Mouse (Mus musculus): ENCODE data around the gene Pgbd5. TPM values are rescaled to one million over a fixed set of nuclear protein-coding genes. Genes with fewer than 3 reads are reported as not detected.
A peak's percentile ranks its signal among the peaks of the same experiment; 100 is the strongest.
"Not testable (repeated sequence)": the region's sequence is repeated elsewhere in the genome, so short reads cannot be mapped to it uniquely, and the experiment has no call there.

Pgbd5 gene
- polyA plus RNA-seq, 1 experiment from 2014 or later: 5.9 TPM

GRCm38 (mm10) chr8:124428721-124429120, 10.7 kb downstream of the Pgbd5 start:
- Histone ChIP-seq H3K27me3 (peaks cover 20% of the 10 kb centered on the region), H3K4me1 (peaks cover 41% of the 10 kb centered on the region)
- not testable (repeated sequence) for ATAC-seq; H3K36me3 ChIP-seq (ENCODE audit: poor library complexity, severe bottlenecking); H3K9ac ChIP-seq; H3K27ac ChIP-seq; H3K4me3 ChIP-seq; H3K4me2 ChIP-seq; H3K9me3 ChIP-seq (replicated peaks)
- 62% methylated on average over 2 of the region's 2 CpGs for WGBS

- Histone ChIP-seq H3K27me3 (no peaks in the 10 kb centered on the region), H3K4me3 (no peak overlapping the region), H3K36me3 (ENCODE audit: poor library complexity, severe bottlenecking) (no peaks in the 10 kb centered on the region), H3K27ac (no peak overlapping the region), H3K4me1 (no peaks in the 10 kb centered on the region), H3K9ac (no peak overlapping the region), H3K4me2 (no peak overlapping the region), H3K9me3 (replicated peaks) (no peaks in the 10 kb centered on the region)
- no peak for ATAC-seq
- WGBS: 75% methylated on average over 8 of the region's 8 CpGs
These were observed 18.0 kb downstream of the Pgbd5 start for GRCm38 (mm10) chr8:124421413-124421812.

GRCm38 (mm10) chr8:124418927-124419326, 20.5 kb downstream of the Pgbd5 start:
- Histone ChIP-seq H3K27me3 (no peaks in the 10 kb centered on the region), H3K4me3 (no peak overlapping the region), H3K4me1 (no peaks in the 10 kb centered on the region), H3K27ac (no peak overlapping the region), H3K9ac (no peak overlapping the region), H3K36me3 (ENCODE audit: poor library complexity, severe bottlenecking) (no peaks in the 10 kb centered on the region), H3K4me2 (no peak overlapping the region), H3K9me3 (replicated peaks) (no peaks in the 10 kb centered on the region)
- no peak for ATAC-seq
- WGBS: 95% methylated on average over 5 of the region's 5 CpGs

- ATAC-seq: no peak
- Histone ChIP-seq H3K9ac (no peak overlapping the region), H3K4me2 (no peak overlapping the region), H3K27ac (no peak overlapping the region), H3K4me3 (no peak overlapping the region), H3K27me3 (no peaks in the 10 kb centered on the region), H3K9me3 (replicated peaks) (no peaks in the 10 kb centered on the region), H3K36me3 (ENCODE audit: poor library complexity, severe bottlenecking) (no peaks in the 10 kb centered on the region), H3K4me1 (no peaks in the 10 kb centered on the region)
- 82% methylated on average over 6 of the region's 6 CpGs for WGBS
These were observed 21.3 kb downstream of the Pgbd5 start for GRCm38 (mm10) chr8:124418185-124418584.

- no peaks in the 10 kb centered on the region for H3K9me3 ChIP-seq (replicated peaks)
- no peaks in the 10 kb centered on the region for H3K36me3 ChIP-seq (ENCODE audit: poor library complexity, severe bottlenecking)
- 76% methylated on average over 7 of the region's 7 CpGs for WGBS
- no peak for ATAC-seq
- no peaks in the 10 kb centered on the region for H3K27me3 ChIP-seq
- no peak overlapping the region for H3K4me2 ChIP-seq
- no peaks in the 10 kb centered on the region for H3K4me1 ChIP-seq
- H3K27ac ChIP-seq: no peak overlapping the region
- no peak overlapping the region for H3K4me3 ChIP-seq
- H3K9ac ChIP-seq: no peak overlapping the region
These were observed 22.8 kb downstream of the Pgbd5 start for GRCm38 (mm10) chr8:124416646-124417045.

- no peak overlapping the region for H3K9ac ChIP-seq
- no peaks in the 10 kb centered on the region for H3K36me3 ChIP-seq (ENCODE audit: poor library complexity, severe bottlenecking)
- WGBS: 89% methylated on average over 3 of the region's 3 CpGs
- no peak overlapping the region for H3K4me2 ChIP-seq
- no peaks in the 10 kb centered on the region for H3K4me1 ChIP-seq
- no peaks in the 10 kb centered on the region for H3K9me3 ChIP-seq (replicated peaks)
- no peak overlapping the region for H3K4me3 ChIP-seq
- H3K27ac ChIP-seq: no peak overlapping the region
- H3K27me3 ChIP-seq: no peaks in the 10 kb centered on the region
- no peak for ATAC-seq
These were observed 23.7 kb downstream of the Pgbd5 start for GRCm38 (mm10) chr8:124415789-124416188.

- Histone ChIP-seq H3K4me2 (no peak overlapping the region), H3K4me1 (no peaks in the 10 kb centered on the region), H3K27me3 (no peaks in the 10 kb centered on the region), H3K4me3 (no peak overlapping the region), H3K9ac (no peak overlapping the region), H3K9me3 (replicated peaks) (no peaks in the 10 kb centered on the region), H3K36me3 (ENCODE audit: poor library complexity, severe bottlenecking) (no peaks in the 10 kb centered on the region), H3K27ac (no peak overlapping the region)
- ATAC-seq: no peak
- 93% methylated on average over 8 of the region's 8 CpGs for WGBS
These were observed 24.5 kb downstream of the Pgbd5 start for GRCm38 (mm10) chr8:124415002-124415401.

GRCm38 (mm10) chr8:124413244-124413965, 26.1 kb downstream of the Pgbd5 start:
- WGBS: 79% methylated on average over 11 of the region's 11 CpGs
- no peak for ATAC-seq
- H3K4me2 ChIP-seq: no peak overlapping the region
- no peak overlapping the region for H3K9ac ChIP-seq
- no peak overlapping the region for H3K4me3 ChIP-seq
- no peaks in the 10 kb centered on the region for H3K36me3 ChIP-seq (ENCODE audit: poor library complexity, severe bottlenecking)
- H3K9me3 ChIP-seq (replicated peaks): no peaks in the 10 kb centered on the region
- H3K4me1 ChIP-seq: no peaks in the 10 kb centered on the region
- H3K27ac ChIP-seq: no peak overlapping the region
- no peaks in the 10 kb centered on the region for H3K27me3 ChIP-seq

GRCm38 (mm10) chr8:124412496-124413243, 26.8 kb downstream of the Pgbd5 start:
- 84% methylated on average over 19 of the region's 19 CpGs for WGBS
- no peak for ATAC-seq
- no peaks in the 10 kb centered on the region for H3K36me3 ChIP-seq (ENCODE audit: poor library complexity, severe bottlenecking)

GRCm38 (mm10) chr8:124404471-124405260, 34.8 kb downstream of the Pgbd5 start:
- Histone ChIP-seq H3K36me3 (ENCODE audit: poor library complexity, severe bottlenecking) (no peaks in the 10 kb centered on the region), H3K9ac (no peak overlapping the region), H3K4me1 (peaks cover 15% of the 10 kb centered on the region), H3K4me2 (no peak overlapping the region), H3K4me3 (no peak overlapping the region), H3K27me3 (no peaks in the 10 kb centered on the region), H3K9me3 (replicated peaks) (no peaks in the 10 kb centered on the region), H3K27ac (peak overlapping the region; percentile 44)
- peak; percentile 41; the same call in 1 of the 2 replicates for ATAC-seq
- WGBS: 58% methylated on average over 11 of the region's 12 CpGs

More at GRCm38 (mm10) chr8:124412496-124413243, 26.8 kb downstream of the Pgbd5 start:
- no peak overlapping the region for H3K9ac ChIP-seq
- no peak overlapping the region for H3K4me3 ChIP-seq
- H3K27me3 ChIP-seq: no peaks in the 10 kb centered on the region
- no peak overlapping the region for H3K27ac ChIP-seq
- H3K4me1 ChIP-seq: no peaks in the 10 kb centered on the region
- no peak overlapping the region for H3K4me2 ChIP-seq
- no peaks in the 10 kb centered on the region for H3K9me3 ChIP-seq (replicated peaks)

GRCm38 (mm10) chr8:124403876-124404275, 35.6 kb downstream of the Pgbd5 start:
- WGBS: 45% methylated on average over 3 of the region's 3 CpGs
- H3K9me3 ChIP-seq (replicated peaks): no peaks in the 10 kb centered on the region
- no peak for ATAC-seq
- no peaks in the 10 kb centered on the region for H3K36me3 ChIP-seq (ENCODE audit: poor library complexity, severe bottlenecking)
- H3K4me3 ChIP-seq: no peak overlapping the region
- no peak overlapping the region for H3K9ac ChIP-seq
- no peak overlapping the region for H3K4me2 ChIP-seq
- no peaks in the 10 kb centered on the region for H3K27me3 ChIP-seq
- H3K27ac ChIP-seq: peak overlapping the region; percentile 44
- peaks cover 23% of the 10 kb centered on the region for H3K4me1 ChIP-seq

GRCm38 (mm10) chr8:124399403-124399861, 40.0 kb downstream of the Pgbd5 start:
- no peak overlapping the region for H3K27ac ChIP-seq
- no peaks in the 10 kb centered on the region for H3K9me3 ChIP-seq (replicated peaks)
- H3K36me3 ChIP-seq (ENCODE audit: poor library complexity, severe bottlenecking): no peaks in the 10 kb centered on the region
- H3K4me3 ChIP-seq: no peak overlapping the region
- H3K4me2 ChIP-seq: no peak overlapping the region
- H3K4me1 ChIP-seq: peaks cover 15% of the 10 kb centered on the region
- no peaks in the 10 kb centered on the region for H3K27me3 ChIP-seq
- no peak overlapping the region for H3K9ac ChIP-seq
- 60% methylated on average over 11 of the region's 11 CpGs for WGBS
- no peak for ATAC-seq

All from forebrain, embryonic 13.5 days (tissue).